Mouse (Mus musculus) spleen, adult 2 months (tissue): ENCODE measurements at regions not wholly inside any gene's neighbourhood (a gene's known extent, or its start where the extent isn't known, plus 50 kb on each side); places are given as distances from the start of the nearest gene placed in this dataset.

Experiments
- DNase-seq, 2 experiments: peaks; one replicate each; pipeline versions ENCODE4 v3.0.0 to v3.0.0-alpha.2; 2012 to 2021; ENCODE audit warnings: low spot score in 2 of 2, low read depth in 1 of 2
- H3K27ac ChIP-seq: fragments of 200-500 bp; 2 replicates; pipeline ENCODE4 v1.5.1; 2012; ENCODE audit warnings: low read length, inconsistent platforms; ENCODE audit not compliant: insufficient read depth
- H3K27me3 ChIP-seq: fragments of 200-500 bp; 2 replicates; pipeline ENCODE4 v1.6.1; 2012; ENCODE audit warnings: mild to moderate bottlenecking, moderate library complexity, low read length, inconsistent platforms; ENCODE audit not compliant: control insufficient read depth, insufficient read depth
- H3K36me3 ChIP-seq: fragments of 200-500 bp; 2 replicates; pipeline ENCODE4 v1.6.1; 2012; ENCODE audit warnings: mild to moderate bottlenecking, low read length, inconsistent platforms; ENCODE audit not compliant: control insufficient read depth, insufficient read depth
- H3K4me1 ChIP-seq: fragments of 200-500 bp; 2 replicates; pipeline ENCODE4 v1.6.1; 2011; ENCODE audit warnings: inconsistent platforms; ENCODE audit not compliant: control insufficient read depth, insufficient read depth, insufficient read length
- H3K4me3 ChIP-seq: fragments of 200-500 bp; 2 replicates; pipeline ENCODE4 v1.5.1; 2011; ENCODE audit warnings: mild to moderate bottlenecking, inconsistent platforms; ENCODE audit not compliant: insufficient read depth, insufficient read length; ENCODE audit errors: extremely low read depth
- CTCF ChIP-seq: fragments of 200-500 bp; IDR thresholded peaks from 2 replicates; pipeline ENCODE4 v1.5.1; 2011; ENCODE audit warnings: mild to moderate bottlenecking, inconsistent platforms; ENCODE audit not compliant: insufficient read depth, insufficient read length, insufficient replicate concordance; ENCODE audit errors: extremely low read depth
- POLR2A ChIP-seq: fragments of 200-500 bp; IDR thresholded peaks from 2 replicates; pipeline ENCODE4 v1.6.1; 2011; ENCODE audit warnings: low read depth, low read length, inconsistent platforms
- WGBS: fragments of 180-500 bp; shearing (Covaris S2); methylation state at CpG from one replicate; pipeline ENCODE4 v1.1.7; 2018; 5-methylcytosine and 5-hydroxymethylcytosine counted together

- no peak for DNase-seq
- Histone ChIP-seq H3K4me1 (no peaks in the 10 kb centered on the region), H3K27ac (no peak overlapping the region), H3K36me3 (no peaks in the 10 kb centered on the region), H3K27me3 (no peaks in the 10 kb centered on the region), H3K4me3 (no peak overlapping the region)
- TF ChIP-seq CTCF (no peak), POLR2A (no peak)
- WGBS: 90% methylated on average over 3 of the region's 3 CpGs
Observed at GRCm38 (mm10) chr13:56974063-56974462, 78.3 kb upstream of the Trpc7 start.

- DNase-seq: no peak
- 51% methylated on average over 5 of the region's 5 CpGs for WGBS
- no peak for TF ChIP-seq POLR2A
Observed at GRCm38 (mm10) chr13:56955358-56955757, 59.6 kb upstream of the Trpc7 start.

GRCm38 (mm10) chr13:56948086-56948485, 52.3 kb upstream of the Trpc7 start:
- no peak for TF ChIP-seq CTCF
- no peak for TF ChIP-seq POLR2A
- WGBS: 88% methylated on average over 6 of the region's 6 CpGs
- Histone ChIP-seq H3K27ac (no peak overlapping the region), H3K4me1 (no peaks in the 10 kb centered on the region), H3K4me3 (no peak overlapping the region), H3K27me3 (no peaks in the 10 kb centered on the region), H3K36me3 (no peaks in the 10 kb centered on the region)
- DNase-seq: no peak

More at GRCm38 (mm10) chr13:56955358-56955757, 59.6 kb upstream of the Trpc7 start:
- Histone ChIP-seq H3K4me1 (no peaks in the 10 kb centered on the region), H3K27me3 (no peaks in the 10 kb centered on the region), H3K36me3 (no peaks in the 10 kb centered on the region), H3K27ac (no peak overlapping the region), H3K4me3 (no peak overlapping the region)

- TF ChIP-seq CTCF (no peak), POLR2A (no peak)
- Histone ChIP-seq H3K4me3 (no peak overlapping the region), H3K36me3 (no peaks in the 10 kb centered on the region), H3K27ac (no peak overlapping the region), H3K27me3 (no peaks in the 10 kb centered on the region), H3K4me1 (no peaks in the 10 kb centered on the region)
- no peak for DNase-seq
- WGBS: 60% methylated on average over 7 of the region's 7 CpGs
Observed at GRCm38 (mm10) chr13:56947266-56947665, 51.5 kb upstream of the Trpc7 start.
